Mouse (Mus musculus): ENCODE measurements around the gene Uvrag. TPM values are rescaled to one million over a fixed set of nuclear protein-coding genes. Genes with fewer than 3 reads are reported as not detected.

Gene Uvrag
- total RNA-seq, 2 experiments from 2014 or later: 10.5 to 15.6 TPM

- ATAC-seq (replicated peaks; ENCODE audit: low FRiP score, poor library complexity, severe bottlenecking): no peak
Measured at GRCm38 (mm10) chr7:98959246-98959645, 181.7 kb downstream of the Uvrag start.

GRCm38 (mm10) chr7:98958172-98958571 is 182.8 kb downstream of the Uvrag start:
- no peak for ATAC-seq (replicated peaks; ENCODE audit: low FRiP score, poor library complexity, severe bottlenecking)

GRCm38 (mm10) chr7:98957111-98957741 is 183.7 kb downstream of the Uvrag start:
- ATAC-seq (replicated peaks; ENCODE audit: low FRiP score, poor library complexity, severe bottlenecking): no peak

GRCm38 (mm10) chr7:98956609-98957008 is 184.3 kb downstream of the Uvrag start:
- no peak for ATAC-seq (replicated peaks; ENCODE audit: low FRiP score, poor library complexity, severe bottlenecking)

- no peak for ATAC-seq (replicated peaks; ENCODE audit: low FRiP score, poor library complexity, severe bottlenecking)
Measured at GRCm38 (mm10) chr7:98953649-98954048, 187.3 kb downstream of the Uvrag start.

GRCm38 (mm10) chr7:98944986-98945385 is 196.0 kb downstream of the Uvrag start:
- ATAC-seq (replicated peaks; ENCODE audit: low FRiP score, poor library complexity, severe bottlenecking): no peak

- ATAC-seq (replicated peaks; ENCODE audit: low FRiP score, poor library complexity, severe bottlenecking): no peak
Measured at GRCm38 (mm10) chr7:98943687-98944086, 197.3 kb downstream of the Uvrag start.

GRCm38 (mm10) chr7:98942746-98943145 is 198.2 kb downstream of the Uvrag start:
- ATAC-seq (replicated peaks; ENCODE audit: low FRiP score, poor library complexity, severe bottlenecking): no peak

- ATAC-seq (replicated peaks; ENCODE audit: low FRiP score, poor library complexity, severe bottlenecking): no peak
Measured at GRCm38 (mm10) chr7:98939194-98939593, 201.7 kb downstream of the Uvrag start.

- ATAC-seq (replicated peaks; ENCODE audit: low FRiP score, poor library complexity, severe bottlenecking): no peak
Measured at GRCm38 (mm10) chr7:98938621-98939020, 202.3 kb downstream of the Uvrag start.

GRCm38 (mm10) chr7:98937079-98937813 is 203.7 kb downstream of the Uvrag start:
- ATAC-seq (replicated peaks; ENCODE audit: low FRiP score, poor library complexity, severe bottlenecking): no peak

- no peak for ATAC-seq (replicated peaks; ENCODE audit: low FRiP score, poor library complexity, severe bottlenecking)
Measured at GRCm38 (mm10) chr7:98935757-98936156, 205.2 kb downstream of the Uvrag start.

- ATAC-seq (replicated peaks; ENCODE audit: low FRiP score, poor library complexity, severe bottlenecking): no peak
Measured at GRCm38 (mm10) chr7:98935193-98935592, 205.7 kb downstream of the Uvrag start.

GRCm38 (mm10) chr7:98928336-98929025 is 212.5 kb downstream of the Uvrag start:
- no peak for ATAC-seq (replicated peaks; ENCODE audit: low FRiP score, poor library complexity, severe bottlenecking)

- ATAC-seq (replicated peaks; ENCODE audit: low FRiP score, poor library complexity, severe bottlenecking): no peak
Measured at GRCm38 (mm10) chr7:98926906-98927528, 213.9 kb downstream of the Uvrag start.

GRCm38 (mm10) chr7:98924380-98924869 is 216.5 kb downstream of the Uvrag start:
- ATAC-seq (replicated peaks; ENCODE audit: low FRiP score, poor library complexity, severe bottlenecking): no peak

- ATAC-seq (replicated peaks; ENCODE audit: low FRiP score, poor library complexity, severe bottlenecking): no peak
Measured at GRCm38 (mm10) chr7:98922984-98923383, 218.0 kb downstream of the Uvrag start.

- no peak for ATAC-seq (replicated peaks; ENCODE audit: low FRiP score, poor library complexity, severe bottlenecking)
Measured at GRCm38 (mm10) chr7:98917407-98917806, 223.5 kb downstream of the Uvrag start.

- ATAC-seq (replicated peaks; ENCODE audit: low FRiP score, poor library complexity, severe bottlenecking): no peak
Measured at GRCm38 (mm10) chr7:98916581-98916980, 224.4 kb downstream of the Uvrag start.

GRCm38 (mm10) chr7:98912953-98913360 is 228.0 kb downstream of the Uvrag start:
- no peak for ATAC-seq (replicated peaks; ENCODE audit: low FRiP score, poor library complexity, severe bottlenecking)

All from erythroid progenitor cell, adult 5-6 weeks (primary cell).